Mouse (Mus musculus) heart, embryonic 14.5 days (tissue): ENCODE measurements around the gene Mrpl39. TPM values are rescaled to one million over a fixed set of nuclear protein-coding genes. Genes with fewer than 3 reads are reported as not detected.
A peak's percentile ranks its signal among the peaks of the same experiment; 100 is the strongest.

ENCODE experiments used
- ATAC-seq: fragments of 200-750 bp; cut with Nextera tagmentation; 2 replicates; pipeline ENCODE4 v1.8.0; 2017; ENCODE audit warnings: low read depth, moderate TSS enrichment; ENCODE audit not compliant: insufficient number of reproducible peaks, insufficient read depth, low FRiP score
- H3K27ac ChIP-seq, 2 experiments: fragments of 200-500 bp in 1 of 2; fragments of 300-500 bp in 1 of 2; sonication (generic) in 1 of 2; replicated peaks in 1 of 2; 2 replicates each; pipeline ENCODE4 v1.5.1; 2012 to 2014; ENCODE audit warnings: low read depth in 2 of 2, low read length in 2 of 2, control low read depth in 1 of 2, mild to moderate bottlenecking in 1 of 2, mixed read lengths in 1 of 2; ENCODE audit not compliant: control insufficient read depth in 1 of 2, insufficient read depth in 1 of 2
- H3K27me3 ChIP-seq: fragments of 300-500 bp; sonication (generic); 2 replicates; pipeline ENCODE4 v1.6.1; 2014; ENCODE audit warnings: mild to moderate bottlenecking, low read length, control low read depth; ENCODE audit not compliant: control insufficient read depth, insufficient read depth
- H3K36me3 ChIP-seq: fragments of 300-500 bp; sonication (generic); 2 replicates; pipeline ENCODE4 v1.6.1; 2014; ENCODE audit warnings: mild to moderate bottlenecking, control low read depth, low read length, mixed read lengths; ENCODE audit not compliant: control insufficient read depth, insufficient read depth
- H3K4me1 ChIP-seq, 2 experiments: fragments of 200-500 bp in 1 of 2; fragments of 300-500 bp in 1 of 2; sonication (generic) in 1 of 2; 2 replicates each; pipeline ENCODE4 v1.6.1; 2012 to 2014; ENCODE audit warnings: low read length in 2 of 2, control low read depth in 1 of 2, mixed read lengths in 1 of 2; ENCODE audit not compliant: control insufficient read depth in 2 of 2, insufficient read depth in 2 of 2
- H3K4me2 ChIP-seq: fragments of 300-500 bp; sonication (generic); 2 replicates; pipeline ENCODE4 v1.6.1; 2014; ENCODE audit warnings: mild to moderate bottlenecking, low read length
- H3K4me3 ChIP-seq, 2 experiments: fragments of 200-500 bp in 1 of 2; fragments of 300-500 bp in 1 of 2; sonication (generic) in 1 of 2; 2 replicates each; pipeline ENCODE4 v1.5.1; 2012 to 2014; ENCODE audit warnings: low read length in 2 of 2, mild to moderate bottlenecking in 2 of 2, control low read depth in 1 of 2, low read depth in 1 of 2, moderate library complexity in 1 of 2; ENCODE audit not compliant: control insufficient read depth in 1 of 2, insufficient read depth in 1 of 2
- H3K9ac ChIP-seq: fragments of 300-500 bp; sonication (generic); 2 replicates; pipeline ENCODE4 v1.6.1; 2014; ENCODE audit warnings: mild to moderate bottlenecking, low read length
- H3K9me3 ChIP-seq: fragments of 300-500 bp; sonication (generic); 2 replicates; pipeline ENCODE4 v1.6.1; 2016; ENCODE audit warnings: low read length, control low read depth; ENCODE audit not compliant: control insufficient read depth
- WGBS: fragments of 180-500 bp; shearing (Covaris S2); extraction: QIAGEN DNeasy Blood & Tissue Kit; methylation state at CpG from one replicate; pipeline ENCODE4 v1.1.7; 2014; 5-methylcytosine and 5-hydroxymethylcytosine counted together
- polyA plus RNA-seq: library from polyadenylated mRNA; unstranded; fragments of >200 nt; fragmentation: Nextera tagmentation; extraction: Ambion mirVana; gene quantifications from 2 replicates; pipeline ENCODE4 v1.2.1, GENCODE M21; 2014

Mrpl39 gene
- polyA plus RNA-seq, 1 experiment from 2014 or later: 54.5 TPM

DNA sequence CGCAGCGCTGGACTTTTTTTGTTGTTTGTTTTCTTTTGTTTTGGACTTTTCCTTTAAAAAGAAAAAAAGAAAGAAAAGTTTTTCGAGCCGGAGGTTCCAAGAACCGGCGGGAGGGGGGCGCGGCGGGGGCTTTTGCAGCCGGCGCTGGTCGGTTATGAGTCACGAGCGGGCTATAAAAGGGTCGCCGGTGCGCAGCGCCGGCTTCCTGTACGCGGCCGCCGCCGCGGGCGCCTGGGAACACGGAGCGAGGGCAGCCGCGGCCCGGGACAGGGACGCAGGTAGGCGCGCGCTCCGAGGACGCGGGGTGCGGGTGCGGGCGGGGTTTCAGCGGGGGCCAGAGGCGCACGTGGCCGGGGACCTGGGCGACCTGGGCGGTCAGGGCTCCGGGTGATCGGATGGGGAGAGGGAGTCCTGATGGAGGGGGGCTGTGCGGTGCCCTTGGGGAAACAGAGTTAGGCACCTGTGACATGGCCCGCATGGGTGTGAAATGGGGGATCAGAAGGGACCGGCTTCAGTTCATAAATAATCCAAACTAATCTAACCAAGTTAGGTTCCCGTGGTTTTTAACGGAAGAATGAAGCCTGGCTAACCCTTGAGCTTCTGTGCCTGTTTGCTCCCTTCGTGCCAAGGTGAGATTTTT lies 32.3 kb downstream of the Mrpl39 start:
- peak overlapping the region; percentile 98 for H3K4me2 ChIP-seq
- peak; percentile 55; the same call in 1 of the 2 replicates for ATAC-seq
- H3K27me3 ChIP-seq: peaks cover 9% of the 10 kb centered on the region
- H3K9ac ChIP-seq: peak overlapping the region; percentile 77
- peak overlapping the region; percentile 65 to 74 for H3K4me3 ChIP-seq
- no peaks in the 10 kb centered on the region for H3K36me3 ChIP-seq
- WGBS: 1% methylated on average over 54 of the region's 55 CpGs
- H3K27ac ChIP-seq: no peak overlapping the region
- H3K9me3 ChIP-seq: no peaks in the 10 kb centered on the region
- H3K4me1 ChIP-seq: 0 out of 4 replicates have a peak, but pooled peaks cover 0 to 2% of the 10 kb centered on the region in 2 experiments

DNA sequence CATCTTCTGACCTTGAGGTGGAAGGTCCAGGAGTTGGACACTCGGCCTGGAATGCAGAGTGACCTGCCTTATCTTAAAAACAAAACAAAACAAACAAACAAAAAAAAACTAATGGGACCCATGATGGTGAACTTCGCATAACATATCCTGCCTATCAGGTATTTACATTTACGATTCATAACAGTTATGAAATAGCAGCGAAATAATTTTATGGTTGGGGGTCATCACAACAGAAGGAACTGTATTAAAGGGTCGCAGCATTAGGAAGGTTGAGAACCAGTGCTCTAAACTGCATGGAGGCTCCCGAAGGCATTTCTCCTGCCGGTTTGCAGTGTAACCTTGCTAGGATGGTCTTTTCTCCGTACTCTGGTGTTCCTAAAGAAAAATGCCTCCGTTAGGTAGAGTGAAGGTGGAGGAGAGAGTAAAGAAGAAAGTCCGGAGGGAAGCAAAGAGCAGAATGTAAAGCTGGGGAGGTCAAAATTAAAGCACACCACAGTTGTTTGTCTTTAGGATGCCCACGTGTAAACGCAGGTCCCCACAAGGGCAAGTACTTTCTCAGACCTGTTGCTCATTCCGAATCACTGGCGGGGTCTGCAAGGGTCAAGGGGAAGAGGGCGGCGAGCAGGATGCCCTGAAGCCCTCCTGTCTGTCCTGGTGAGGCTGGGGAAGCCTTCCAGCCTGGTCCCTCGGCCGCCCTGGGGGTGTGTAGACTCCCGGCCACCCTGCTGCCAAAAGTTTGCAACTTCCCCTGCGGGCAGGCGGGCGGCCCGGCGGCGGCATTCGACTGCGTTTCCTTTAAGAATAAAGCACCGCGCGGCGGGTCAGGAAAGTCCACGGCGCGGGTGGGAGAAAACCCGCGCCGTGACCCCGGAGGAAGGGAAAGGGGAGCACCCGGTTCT lies 33.1 kb downstream of the Mrpl39 start:
- no peak overlapping the region for H3K27ac ChIP-seq
- H3K9me3 ChIP-seq: no peaks in the 10 kb centered on the region
- no peaks in the 10 kb centered on the region for H3K36me3 ChIP-seq
- H3K27me3 ChIP-seq: peaks cover 9% of the 10 kb centered on the region
- H3K9ac ChIP-seq: peak overlapping the region; percentile 77
- ATAC-seq: peak; percentile 37; the same call in 1 of the 2 replicates
- peak overlapping the region; percentile 98 for H3K4me2 ChIP-seq
- H3K4me1 ChIP-seq: 0 out of 4 replicates have a peak, but pooled peaks cover 0 to 2% of the 10 kb centered on the region in 2 experiments
- WGBS: 11% methylated on average over 39 of the region's 39 CpGs
- H3K4me3 ChIP-seq: peak overlapping the region; percentile 65 to 74

GRCm38 (mm10) chr16:84701041-84701440 lies 34.5 kb downstream of the Mrpl39 start:
- H3K4me3 ChIP-seq: no peak overlapping the region
- no peaks in the 10 kb centered on the region for H3K9me3 ChIP-seq
- no peak overlapping the region for H3K4me2 ChIP-seq
- H3K9ac ChIP-seq: no peak overlapping the region
- no peaks in the 10 kb centered on the region for H3K36me3 ChIP-seq
- 85% methylated on average over 5 of the region's 5 CpGs for WGBS
- peaks cover 9% of the 10 kb centered on the region for H3K27me3 ChIP-seq
- H3K27ac ChIP-seq: no peak overlapping the region
- no peak for ATAC-seq
- H3K4me1 ChIP-seq: 0 out of 4 replicates have a peak, but pooled peaks cover 0 to 2% of the 10 kb centered on the region in 2 experiments

DNA sequence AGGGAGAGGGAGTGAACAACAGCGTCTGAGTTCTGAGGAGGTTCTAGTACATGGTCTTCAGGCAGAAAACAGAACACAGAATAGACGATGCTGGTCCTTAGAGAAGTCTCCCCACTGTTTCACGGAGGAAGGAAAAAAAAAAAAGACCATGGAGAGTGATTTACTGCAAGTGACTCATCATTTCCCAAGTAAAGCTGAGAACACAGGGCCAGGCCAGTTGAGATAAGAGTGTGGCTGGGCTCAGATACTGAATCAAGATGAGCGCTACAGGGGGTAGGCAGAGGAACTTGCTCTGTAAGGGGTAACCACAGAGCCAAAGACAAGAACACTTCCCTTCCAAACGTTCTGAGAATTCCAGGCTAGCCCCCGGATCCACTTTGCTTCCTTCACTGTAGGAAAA lies 36.8 kb downstream of the Mrpl39 start:
- Histone ChIP-seq H3K4me3 (no peak overlapping the region), H3K27me3 (0 out of 2 replicates have a peak, but pooled peaks cover under 1% of the 10 kb centered on the region), H3K27ac (no peak overlapping the region), H3K9ac (no peak overlapping the region), H3K4me2 (no peak overlapping the region), H3K4me1 (0 out of 4 replicates have a peak, but pooled peaks cover 0 to 2% of the 10 kb centered on the region in 2 experiments), H3K9me3 (no peaks in the 10 kb centered on the region), H3K36me3 (no peaks in the 10 kb centered on the region)
- 32% methylated on average over 6 of the region's 6 CpGs for WGBS
- no peak for ATAC-seq

GRCm38 (mm10) chr16:84696178-84696577 lies 39.4 kb downstream of the Mrpl39 start:
- Histone ChIP-seq H3K9me3 (no peaks in the 10 kb centered on the region), H3K27ac (no peak overlapping the region), H3K9ac (no peak overlapping the region), H3K36me3 (no peaks in the 10 kb centered on the region), H3K4me3 (no peak overlapping the region), H3K27me3 (no peaks in the 10 kb centered on the region), H3K4me1 (no peaks in the 10 kb centered on the region), H3K4me2 (no peak overlapping the region)
- ATAC-seq: no peak
- WGBS: 78% methylated on average over 11 of the region's 11 CpGs

DNA sequence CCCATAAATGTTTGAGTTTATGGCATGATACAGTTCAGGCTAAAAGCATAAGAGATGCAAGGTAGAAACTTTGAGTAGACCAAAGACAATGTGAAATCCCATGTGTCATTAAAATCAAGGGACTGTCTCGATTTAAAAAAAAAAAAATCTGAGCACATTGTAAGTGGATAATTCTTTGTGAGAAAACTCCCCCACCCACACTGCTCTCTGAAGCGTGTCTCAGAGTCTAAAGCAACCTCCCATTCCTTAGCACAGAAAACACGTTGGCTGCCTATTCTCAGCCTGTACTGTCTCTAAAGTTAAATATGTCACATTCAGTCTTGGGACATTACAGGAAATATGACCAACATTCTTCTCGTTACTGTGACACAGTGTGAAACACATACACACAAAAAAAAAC lies 53.6 kb downstream of the Mrpl39 start:
- 54% methylated on average over 4 of the region's 4 CpGs for WGBS
- Histone ChIP-seq H3K27ac (no peak overlapping the region), H3K27me3 (no peaks in the 10 kb centered on the region), H3K36me3 (no peaks in the 10 kb centered on the region), H3K4me3 (no peak overlapping the region), H3K9ac (no peak overlapping the region), H3K4me1 (no peaks in the 10 kb centered on the region), H3K9me3 (no peaks in the 10 kb centered on the region), H3K4me2 (no peak overlapping the region)
- ATAC-seq: no peak

DNA sequence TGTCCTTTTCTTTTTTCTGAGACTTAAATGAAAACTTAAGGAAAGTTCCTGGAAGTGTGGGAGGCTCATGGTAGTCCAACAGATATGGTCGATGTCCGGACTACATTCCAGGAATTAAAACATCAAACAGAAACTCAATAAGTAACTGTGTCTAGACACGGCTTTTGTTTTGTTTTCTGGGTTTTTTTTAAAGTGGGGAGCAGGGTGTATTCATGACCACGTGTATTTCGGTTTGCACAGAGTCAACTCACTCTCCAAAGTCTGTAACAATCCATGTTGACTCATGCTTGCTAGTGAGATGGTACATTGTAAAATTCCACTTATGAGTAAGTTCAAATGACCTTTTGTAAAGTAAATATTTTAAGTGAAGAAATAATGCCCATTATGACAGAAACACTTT lies 54.8 kb downstream of the Mrpl39 start:
- H3K27me3 ChIP-seq: no peaks in the 10 kb centered on the region
- 69% methylated on average over 5 of the region's 5 CpGs for WGBS
- ATAC-seq: no peak
- H3K4me2 ChIP-seq: no peak overlapping the region
- no peaks in the 10 kb centered on the region for H3K4me1 ChIP-seq
- H3K4me3 ChIP-seq: no peak overlapping the region
- H3K36me3 ChIP-seq: no peaks in the 10 kb centered on the region
- H3K9ac ChIP-seq: no peak overlapping the region
- H3K27ac ChIP-seq: no peak overlapping the region
- H3K9me3 ChIP-seq: no peaks in the 10 kb centered on the region
